Mouse (Mus musculus): Measurements from ENCODE around the gene Pde1c.

GRCm38 (mm10) chr6:56373046-56373751, 195.7 kb downstream of the Pde1c start:
- no peak for TF ChIP-seq CHD2 (IDR thresholded peaks at IDR 0.05; ENCODE audit: low read depth, low read length)
- no peak for TF ChIP-seq HCFC1 (IDR thresholded peaks at IDR 0.05; ENCODE audit: borderline replicate concordance, insufficient read depth, low read length)
- TF ChIP-seq ZC3H11A (IDR thresholded peaks at IDR 0.05; ENCODE audit: borderline replicate concordance, low read depth, low read length) = no peak

Data from ES-E14 (cell line).